Mouse (Mus musculus): Measurements from ENCODE around the gene Pga5. TPM values are rescaled to one million over a fixed set of nuclear protein-coding genes. Genes with fewer than 3 reads are reported as not detected.
A peak's percentile ranks its signal among the peaks of the same experiment; 100 is the strongest.

Gene Pga5
- total RNA-seq, 2 experiments from 2014 or later = not detected

GRCm38 (mm10) chr19:10676656-10677055, 1.2 kb downstream of the Pga5 start:
- no peak for ATAC-seq (replicated peaks; ENCODE audit: low FRiP score, poor library complexity, severe bottlenecking)

- ATAC-seq (replicated peaks; ENCODE audit: low FRiP score, poor library complexity, severe bottlenecking) = no peak
Observed at GRCm38 (mm10) chr19:10673275-10673674, 4.6 kb downstream of the Pga5 start.

- ATAC-seq (replicated peaks; ENCODE audit: low FRiP score, poor library complexity, severe bottlenecking) = no peak
Observed at GRCm38 (mm10) chr19:10671854-10672417, 5.9 kb downstream of the Pga5 start.

- ATAC-seq (replicated peaks; ENCODE audit: low FRiP score, poor library complexity, severe bottlenecking) = no peak
Observed at GRCm38 (mm10) chr19:10671319-10671718, 6.6 kb downstream of the Pga5 start.

GRCm38 (mm10) chr19:10665499-10665898, 12.4 kb downstream of the Pga5 start:
- ATAC-seq (replicated peaks; ENCODE audit: low FRiP score, poor library complexity, severe bottlenecking) = peak; percentile 70

- ATAC-seq (replicated peaks; ENCODE audit: low FRiP score, poor library complexity, severe bottlenecking) = no peak
Observed at GRCm38 (mm10) chr19:10665093-10665492, 12.8 kb downstream of the Pga5 start.

GRCm38 (mm10) chr19:10662665-10663064, 15.2 kb downstream of the Pga5 start:
- no peak for ATAC-seq (replicated peaks; ENCODE audit: low FRiP score, poor library complexity, severe bottlenecking)

GRCm38 (mm10) chr19:10661919-10662318, 16.0 kb downstream of the Pga5 start:
- peak; percentile 60 for ATAC-seq (replicated peaks; ENCODE audit: low FRiP score, poor library complexity, severe bottlenecking)

- ATAC-seq (replicated peaks; ENCODE audit: low FRiP score, poor library complexity, severe bottlenecking) = peak; percentile 90
Observed at GRCm38 (mm10) chr19:10661373-10661772, 16.5 kb downstream of the Pga5 start.

- no peak for ATAC-seq (replicated peaks; ENCODE audit: low FRiP score, poor library complexity, severe bottlenecking)
Observed at GRCm38 (mm10) chr19:10658406-10658805, 19.5 kb downstream of the Pga5 start.

- no peak for ATAC-seq (replicated peaks; ENCODE audit: low FRiP score, poor library complexity, severe bottlenecking)
Observed at GRCm38 (mm10) chr19:10657742-10658141, 20.1 kb downstream of the Pga5 start.

- no peak for ATAC-seq (replicated peaks; ENCODE audit: low FRiP score, poor library complexity, severe bottlenecking)
Observed at GRCm38 (mm10) chr19:10656058-10656457, 21.8 kb downstream of the Pga5 start.

- no peak for ATAC-seq (replicated peaks; ENCODE audit: low FRiP score, poor library complexity, severe bottlenecking)
Observed at GRCm38 (mm10) chr19:10648156-10648555, 29.7 kb downstream of the Pga5 start.

- no peak for ATAC-seq (replicated peaks; ENCODE audit: low FRiP score, poor library complexity, severe bottlenecking)
Observed at GRCm38 (mm10) chr19:10645616-10646015, 32.3 kb downstream of the Pga5 start.

- no peak for ATAC-seq (replicated peaks; ENCODE audit: low FRiP score, poor library complexity, severe bottlenecking)
Observed at GRCm38 (mm10) chr19:10640589-10641378, 37.1 kb downstream of the Pga5 start.

- peak; percentile 63 for ATAC-seq (replicated peaks; ENCODE audit: low FRiP score, poor library complexity, severe bottlenecking)
Observed at GRCm38 (mm10) chr19:10640080-10640479, 37.8 kb downstream of the Pga5 start.

GRCm38 (mm10) chr19:10637840-10638239, 40.0 kb downstream of the Pga5 start:
- no peak for ATAC-seq (replicated peaks; ENCODE audit: low FRiP score, poor library complexity, severe bottlenecking)

- ATAC-seq (replicated peaks; ENCODE audit: low FRiP score, poor library complexity, severe bottlenecking) = peak; percentile 80
Observed at GRCm38 (mm10) chr19:10634872-10635318, 43.0 kb downstream of the Pga5 start.

GRCm38 (mm10) chr19:10634106-10634871, 43.6 kb downstream of the Pga5 start, which contains the start of gene Vwce:
Gene Vwce (plus strand): TSS chr19:10634213.
- ATAC-seq (replicated peaks; ENCODE audit: low FRiP score, poor library complexity, severe bottlenecking) = peak; percentile 88

Measured in erythroblast, adult 5-6 weeks (primary cell).